Mouse (Mus musculus): ENCODE data around the gene Tnfsf9.

DNA sequence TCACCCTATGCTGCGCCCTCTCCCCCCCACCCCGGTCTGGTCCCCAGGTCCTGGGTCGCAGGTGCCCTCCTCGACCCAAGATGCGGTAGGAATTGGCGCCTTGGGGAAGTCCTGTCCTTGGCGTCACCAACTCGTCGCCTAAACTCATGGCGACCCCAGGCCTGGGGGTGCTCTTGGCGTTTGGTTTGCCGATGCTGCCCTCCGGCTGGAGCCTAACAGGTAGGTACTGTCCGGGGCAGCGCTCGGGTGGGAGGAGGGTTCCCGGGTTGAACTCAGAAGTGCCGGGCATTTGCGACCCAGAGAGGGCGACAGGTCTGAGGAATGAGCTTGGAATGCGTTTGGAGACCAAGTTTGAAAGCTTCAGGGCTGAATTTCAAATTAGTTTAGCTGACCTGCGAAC lies 42.6 kb upstream of the Tnfsf9 start:
- TF ChIP-seq TAL1 (IDR thresholded peaks at IDR 0.05; ENCODE audit: low read length) (no peak), GATA1 (IDR thresholded peaks at IDR 0.05; ENCODE audit: low read length) (no peak)
